Mouse (Mus musculus): ENCODE results near the gene Agr2. TPM values are rescaled to one million over a fixed set of nuclear protein-coding genes. Genes with fewer than 3 reads are reported as not detected.

Gene Agr2
- total RNA-seq (2017) = not detected in 2 replicates

GRCm38 (mm10) chr12:35992711-35993110, at the start of gene Agr2:
TSS of gene Agr2 (plus strand) at chr12:35992907.
- no peak for ATAC-seq (replicated peaks in 1 of 2; ENCODE audit: insufficient read depth in 1 of 2, low FRiP score in 2 of 2, low TSS enrichment in 1 of 2, low read depth in 1 of 2, poor library complexity in 2 of 2, severe bottlenecking in 2 of 2)

GRCm38 (mm10) chr12:35951757-35952156, 41.0 kb upstream of the Agr2 start:
- ATAC-seq (replicated peaks in 1 of 2; ENCODE audit: insufficient read depth in 1 of 2, low FRiP score in 2 of 2, low TSS enrichment in 1 of 2, low read depth in 1 of 2, poor library complexity in 2 of 2, severe bottlenecking in 2 of 2) = no peak

GRCm38 (mm10) chr12:35957235-35957634, 35.5 kb upstream of the Agr2 start:
- ATAC-seq (replicated peaks in 1 of 2; ENCODE audit: insufficient read depth in 1 of 2, low FRiP score in 2 of 2, low TSS enrichment in 1 of 2, low read depth in 1 of 2, poor library complexity in 2 of 2, severe bottlenecking in 2 of 2) = peak; percentile 65 to 68; a peak in 2 of 4 replicates

- ATAC-seq (replicated peaks in 1 of 2; ENCODE audit: insufficient read depth in 1 of 2, low FRiP score in 2 of 2, low TSS enrichment in 1 of 2, low read depth in 1 of 2, poor library complexity in 2 of 2, severe bottlenecking in 2 of 2) = no peak; a peak in 1 of 4 replicates
Observed at GRCm38 (mm10) chr12:35966098-35966767, 26.5 kb upstream of the Agr2 start.

GRCm38 (mm10) chr12:35966768-35967141, 26.0 kb upstream of the Agr2 start:
- ATAC-seq (replicated peaks in 1 of 2; ENCODE audit: insufficient read depth in 1 of 2, low FRiP score in 2 of 2, low TSS enrichment in 1 of 2, low read depth in 1 of 2, poor library complexity in 2 of 2, severe bottlenecking in 2 of 2) = no peak

- ATAC-seq (replicated peaks in 1 of 2; ENCODE audit: insufficient read depth in 1 of 2, low FRiP score in 2 of 2, low TSS enrichment in 1 of 2, low read depth in 1 of 2, poor library complexity in 2 of 2, severe bottlenecking in 2 of 2) = peak; percentile 14 to 32; a peak in 1 of 4 replicates
Observed at GRCm38 (mm10) chr12:35975898-35976297, 16.8 kb upstream of the Agr2 start.

GRCm38 (mm10) chr12:35977633-35978246, 15.0 kb upstream of the Agr2 start:
- no peak for ATAC-seq (replicated peaks in 1 of 2; ENCODE audit: insufficient read depth in 1 of 2, low FRiP score in 2 of 2, low TSS enrichment in 1 of 2, low read depth in 1 of 2, poor library complexity in 2 of 2, severe bottlenecking in 2 of 2)

GRCm38 (mm10) chr12:35979625-35980024, 13.1 kb upstream of the Agr2 start:
- ATAC-seq (replicated peaks in 1 of 2; ENCODE audit: insufficient read depth in 1 of 2, low FRiP score in 2 of 2, low TSS enrichment in 1 of 2, low read depth in 1 of 2, poor library complexity in 2 of 2, severe bottlenecking in 2 of 2) = no peak

- ATAC-seq (replicated peaks in 1 of 2; ENCODE audit: insufficient read depth in 1 of 2, low FRiP score in 2 of 2, low TSS enrichment in 1 of 2, low read depth in 1 of 2, poor library complexity in 2 of 2, severe bottlenecking in 2 of 2) = peak; percentile 84 to 86
Observed at GRCm38 (mm10) chr12:35981732-35982360, 10.9 kb upstream of the Agr2 start.

GRCm38 (mm10) chr12:35983472-35983871, 9.2 kb upstream of the Agr2 start:
- ATAC-seq (replicated peaks in 1 of 2; ENCODE audit: insufficient read depth in 1 of 2, low FRiP score in 2 of 2, low TSS enrichment in 1 of 2, low read depth in 1 of 2, poor library complexity in 2 of 2, severe bottlenecking in 2 of 2) = peak; percentile 80 to 92

- ATAC-seq (replicated peaks in 1 of 2; ENCODE audit: insufficient read depth in 1 of 2, low FRiP score in 2 of 2, low TSS enrichment in 1 of 2, low read depth in 1 of 2, poor library complexity in 2 of 2, severe bottlenecking in 2 of 2) = no peak
Observed at GRCm38 (mm10) chr12:35984743-35985142, 8.0 kb upstream of the Agr2 start.

GRCm38 (mm10) chr12:35993583-35993982, 876 bp downstream of the Agr2 start:
- no peak for ATAC-seq (replicated peaks in 1 of 2; ENCODE audit: insufficient read depth in 1 of 2, low FRiP score in 2 of 2, low TSS enrichment in 1 of 2, low read depth in 1 of 2, poor library complexity in 2 of 2, severe bottlenecking in 2 of 2)

- ATAC-seq (replicated peaks in 1 of 2; ENCODE audit: insufficient read depth in 1 of 2, low FRiP score in 2 of 2, low TSS enrichment in 1 of 2, low read depth in 1 of 2, poor library complexity in 2 of 2, severe bottlenecking in 2 of 2) = no peak
Observed at GRCm38 (mm10) chr12:35994098-35994497, 1.4 kb downstream of the Agr2 start.

- ATAC-seq (replicated peaks in 1 of 2; ENCODE audit: insufficient read depth in 1 of 2, low FRiP score in 2 of 2, low TSS enrichment in 1 of 2, low read depth in 1 of 2, poor library complexity in 2 of 2, severe bottlenecking in 2 of 2) = peak; percentile 57 to 71; a peak in 3 of 4 replicates
Observed at GRCm38 (mm10) chr12:35995799-35996198, 3.1 kb downstream of the Agr2 start.

- no peak for ATAC-seq (replicated peaks in 1 of 2; ENCODE audit: insufficient read depth in 1 of 2, low FRiP score in 2 of 2, low TSS enrichment in 1 of 2, low read depth in 1 of 2, poor library complexity in 2 of 2, severe bottlenecking in 2 of 2)
Observed at GRCm38 (mm10) chr12:36004714-36005113, 12.0 kb downstream of the Agr2 start.

- no peak for ATAC-seq (replicated peaks in 1 of 2; ENCODE audit: insufficient read depth in 1 of 2, low FRiP score in 2 of 2, low TSS enrichment in 1 of 2, low read depth in 1 of 2, poor library complexity in 2 of 2, severe bottlenecking in 2 of 2)
Observed at GRCm38 (mm10) chr12:36007581-36007980, 14.9 kb downstream of the Agr2 start.

- peak in 1 of 2 experiments; percentile 25; a peak in 1 of 4 replicates for ATAC-seq (replicated peaks in 1 of 2; ENCODE audit: insufficient read depth in 1 of 2, low FRiP score in 2 of 2, low TSS enrichment in 1 of 2, low read depth in 1 of 2, poor library complexity in 2 of 2, severe bottlenecking in 2 of 2)
Observed at GRCm38 (mm10) chr12:36008364-36009047, 15.8 kb downstream of the Agr2 start.

Measured in hematopoietic stem cell, adult 5-6 weeks (primary cell).